Mouse (Mus musculus): Measurements from ENCODE around the gene Asic1. TPM values are rescaled to one million over a fixed set of nuclear protein-coding genes. Genes with fewer than 3 reads are reported as not detected.
A peak's percentile ranks its signal among the peaks of the same experiment; 100 is the strongest.
"Not testable (repeated sequence)": the region's sequence is repeated elsewhere in the genome, so short reads cannot be mapped to it uniquely, and the experiment has no call there.

The Asic1 gene
- total RNA-seq, 2 experiments from 2014 or later = not detected

DNA sequence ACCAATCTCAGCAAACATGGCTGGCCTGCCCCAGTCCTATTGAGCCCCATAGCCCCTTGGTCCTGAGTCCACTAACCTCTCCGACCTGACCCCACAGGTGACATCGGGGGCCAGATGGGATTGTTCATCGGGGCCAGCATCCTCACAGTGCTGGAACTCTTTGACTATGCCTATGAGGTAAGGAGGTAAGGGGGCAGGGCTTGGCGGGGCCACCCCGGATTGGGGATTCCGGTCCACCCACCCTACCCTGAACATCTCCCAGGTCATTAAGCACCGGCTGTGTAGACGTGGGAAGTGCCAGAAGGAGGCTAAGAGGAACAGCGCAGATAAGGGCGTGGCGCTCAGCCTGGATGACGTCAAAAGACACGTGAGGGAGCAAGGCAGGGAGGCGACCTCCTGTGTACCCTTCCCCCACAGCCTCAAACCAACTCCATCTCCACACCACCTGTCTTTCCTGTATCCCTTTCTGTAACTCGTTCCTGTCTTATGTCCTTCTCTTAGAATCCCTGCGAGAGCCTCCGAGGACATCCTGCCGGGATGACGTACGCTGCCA, 28.4 kb downstream of the Asic1 start:
- no peak for ATAC-seq (replicated peaks; ENCODE audit: low FRiP score, poor library complexity, severe bottlenecking)

- no peak for ATAC-seq (replicated peaks; ENCODE audit: low FRiP score, poor library complexity, severe bottlenecking)
Observed at GRCm38 (mm10) chr15:99699715-99700114, 29.5 kb downstream of the Asic1 start.

DNA sequence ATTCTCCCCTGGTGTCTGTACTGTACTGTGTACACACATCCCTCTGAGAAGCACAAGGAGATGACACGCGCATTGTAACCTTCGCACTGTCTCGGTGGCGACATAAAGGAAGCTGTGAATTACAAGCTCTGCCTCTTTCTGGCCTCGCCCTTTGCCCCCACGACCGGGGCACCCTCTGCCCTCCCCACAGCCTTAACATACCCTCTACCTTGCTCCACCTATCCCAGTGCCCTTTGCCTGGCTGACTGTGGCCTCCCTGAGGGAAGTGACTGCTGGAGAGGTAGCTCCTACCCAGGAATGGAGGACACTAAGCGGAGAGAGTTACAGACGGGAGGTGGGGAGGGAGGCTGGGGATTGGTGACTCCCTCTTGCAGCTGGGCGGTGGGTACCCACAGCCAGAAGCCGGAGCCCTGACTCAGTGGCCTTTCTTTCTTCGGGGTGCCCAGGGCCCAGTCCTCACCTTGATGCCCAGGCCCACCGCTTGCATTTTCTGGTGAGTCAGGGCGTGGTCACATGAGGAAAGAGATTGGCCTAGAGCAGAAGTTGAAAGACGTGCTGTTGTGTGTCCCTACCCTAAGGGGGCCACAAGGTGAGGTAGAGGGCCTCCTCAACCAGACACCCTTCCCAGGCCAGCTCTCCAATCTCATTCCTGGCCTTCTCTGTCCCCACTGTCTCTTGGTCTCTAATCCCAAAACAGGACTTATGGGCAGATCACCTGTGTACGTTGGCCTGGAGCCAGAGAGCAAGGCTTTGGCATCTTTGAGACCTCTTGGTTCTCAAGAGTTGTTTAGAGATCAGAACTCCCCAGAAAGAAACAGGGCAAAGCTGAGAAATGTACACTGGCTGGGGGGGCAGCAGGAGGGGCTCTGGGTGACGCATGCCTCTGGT, 30.3 kb downstream of the Asic1 start:
- no peak for ATAC-seq (replicated peaks; ENCODE audit: low FRiP score, poor library complexity, severe bottlenecking)

- ATAC-seq (replicated peaks; ENCODE audit: low FRiP score, poor library complexity, severe bottlenecking) = not testable (repeated sequence)
Observed at GRCm38 (mm10) chr15:99701640-99701998, 31.5 kb downstream of the Asic1 start.

- peak; percentile 94 for ATAC-seq (replicated peaks; ENCODE audit: low FRiP score, poor library complexity, severe bottlenecking)
Observed at GRCm38 (mm10) chr15:99701999-99702900, 32.1 kb downstream of the Asic1 start, which contains the start of gene Smarcd1. Gene Smarcd1 (plus strand): TSS chr15:99702129.

GRCm38 (mm10) chr15:99703104-99703503, 32.9 kb downstream of the Asic1 start:
- ATAC-seq (replicated peaks; ENCODE audit: low FRiP score, poor library complexity, severe bottlenecking) = no peak

DNA sequence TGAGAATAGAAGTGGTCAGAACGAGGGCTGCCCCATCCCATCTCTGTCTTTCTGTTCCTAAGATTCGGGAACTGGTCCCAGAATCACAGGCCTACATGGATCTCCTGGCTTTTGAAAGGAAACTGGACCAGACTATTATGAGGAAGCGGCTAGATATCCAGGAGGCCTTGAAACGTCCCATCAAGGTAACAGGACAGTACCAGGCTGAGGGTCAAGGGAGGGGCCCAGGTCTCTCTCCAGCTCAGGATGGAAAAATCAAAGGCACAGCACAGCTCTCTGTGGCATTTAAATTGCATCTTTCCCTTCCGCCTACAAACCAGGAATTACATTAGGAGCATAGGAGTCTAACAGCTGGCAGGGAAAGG, 33.5 kb downstream of the Asic1 start:
- no peak for ATAC-seq (replicated peaks; ENCODE audit: low FRiP score, poor library complexity, severe bottlenecking)

DNA sequence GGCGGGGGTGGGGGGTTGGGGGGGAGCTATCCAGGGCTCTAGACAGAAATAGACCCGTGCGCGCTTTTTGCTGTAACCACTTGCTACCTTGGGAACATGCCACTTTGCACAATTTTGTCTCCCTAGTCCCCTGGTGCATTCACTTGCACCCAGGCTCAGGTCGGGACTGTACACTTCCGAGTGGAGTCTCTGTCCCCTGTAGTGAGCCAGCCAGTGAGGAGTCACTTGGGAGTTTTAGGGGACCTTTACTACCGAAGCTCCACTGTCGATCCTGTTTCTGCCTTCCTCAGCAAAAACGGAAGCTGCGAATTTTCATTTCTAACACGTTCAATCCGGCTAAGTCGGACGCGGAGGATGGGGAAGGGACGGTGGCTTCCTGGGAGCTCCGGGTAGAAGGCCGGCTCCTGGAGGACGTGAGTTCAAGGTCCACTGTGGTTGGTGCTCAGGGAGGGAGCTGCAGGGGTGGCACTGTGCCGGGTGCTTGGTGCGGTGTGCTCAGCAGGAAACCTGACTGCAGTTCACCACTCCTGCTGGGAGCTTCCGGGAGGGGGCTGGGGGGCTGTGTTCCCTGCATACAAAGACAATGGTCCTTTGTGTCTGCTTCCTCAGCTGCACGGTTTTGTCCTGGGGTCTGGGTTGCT, 34.0 kb downstream of the Asic1 start:
- no peak for ATAC-seq (replicated peaks; ENCODE audit: low FRiP score, poor library complexity, severe bottlenecking)

GRCm38 (mm10) chr15:99704881-99705280, 34.7 kb downstream of the Asic1 start:
- no peak for ATAC-seq (replicated peaks; ENCODE audit: low FRiP score, poor library complexity, severe bottlenecking)

GRCm38 (mm10) chr15:99705440-99706048, 35.4 kb downstream of the Asic1 start, which contains the start of gene Gm17349:
Gene Gm17349 (minus strand): TSS chr15:99705490.
- no peak for ATAC-seq (replicated peaks; ENCODE audit: low FRiP score, poor library complexity, severe bottlenecking)

DNA sequence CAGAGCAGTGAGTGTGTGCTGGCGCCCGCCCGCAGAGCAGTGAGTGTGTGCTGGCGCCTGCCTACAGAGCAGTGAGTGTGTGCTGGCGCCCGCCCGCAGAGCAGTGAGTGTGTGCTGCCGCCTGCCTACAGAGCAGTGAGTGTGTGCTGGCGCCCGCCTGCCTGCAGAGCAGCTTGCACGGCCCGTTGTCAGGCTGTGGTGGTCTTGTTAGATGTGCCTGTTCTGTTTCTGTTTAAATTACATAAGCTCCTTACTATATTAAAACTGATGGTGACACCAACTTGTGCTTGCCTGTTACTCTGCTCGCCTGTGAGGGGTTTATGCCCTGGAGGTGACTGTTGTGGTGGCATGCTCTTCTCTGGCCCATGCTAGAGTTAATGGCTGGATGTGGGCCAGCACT, 38.0 kb downstream of the Asic1 start:
- no peak for ATAC-seq (replicated peaks; ENCODE audit: low FRiP score, poor library complexity, severe bottlenecking)

DNA sequence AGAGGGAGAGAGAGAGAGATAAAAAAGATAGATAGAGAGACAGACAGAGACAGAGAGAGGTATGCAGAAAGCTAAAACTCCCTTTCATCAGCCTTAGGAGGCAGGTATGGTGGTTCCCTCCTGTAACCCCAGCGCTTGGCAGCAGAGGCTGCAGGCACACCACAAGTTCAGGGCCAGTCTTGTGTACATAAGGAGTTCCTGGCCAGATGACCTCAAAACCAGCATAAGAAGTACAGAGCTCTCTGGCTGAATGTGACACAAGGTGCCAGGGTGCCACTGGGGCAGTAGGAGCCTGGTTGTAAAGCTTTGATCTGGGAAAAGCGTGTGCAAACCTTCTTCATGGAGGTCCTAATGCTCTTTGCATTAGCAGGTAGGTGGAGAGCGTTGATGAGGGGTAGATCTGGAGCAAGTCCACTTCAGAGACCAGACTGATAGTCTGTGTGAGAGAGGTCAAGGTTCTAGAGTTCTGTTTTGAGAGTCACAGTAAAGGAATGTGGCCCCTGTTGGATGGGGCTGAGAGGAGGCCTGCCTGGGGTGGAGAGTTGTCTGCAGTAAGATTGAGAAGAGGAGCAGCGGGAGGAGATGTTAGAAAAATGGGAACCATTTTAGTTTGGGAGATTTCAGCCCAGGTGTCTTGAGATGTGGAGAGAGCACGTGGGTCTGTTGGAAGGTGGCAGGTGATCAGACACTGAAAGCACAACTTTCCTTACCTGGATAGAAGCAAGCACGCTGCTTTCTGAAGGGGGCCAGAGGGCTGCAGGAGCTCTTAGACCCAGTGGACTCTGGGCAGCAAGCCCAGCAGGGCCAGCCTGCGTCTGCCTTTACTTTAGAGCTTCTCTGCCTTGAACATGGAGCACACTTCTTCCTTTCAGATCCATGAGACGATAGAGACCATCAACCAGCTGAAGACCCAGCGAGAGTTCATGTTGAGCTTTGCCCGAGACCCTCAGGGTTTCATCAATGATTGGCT, 40.3 kb downstream of the Asic1 start:
- ATAC-seq (replicated peaks; ENCODE audit: low FRiP score, poor library complexity, severe bottlenecking) = no peak

- no peak for ATAC-seq (replicated peaks; ENCODE audit: low FRiP score, poor library complexity, severe bottlenecking)
Observed at GRCm38 (mm10) chr15:99711491-99711890, 41.3 kb downstream of the Asic1 start.

- no peak for ATAC-seq (replicated peaks; ENCODE audit: low FRiP score, poor library complexity, severe bottlenecking)
Observed at GRCm38 (mm10) chr15:99712666-99713559, 42.7 kb downstream of the Asic1 start.

DNA sequence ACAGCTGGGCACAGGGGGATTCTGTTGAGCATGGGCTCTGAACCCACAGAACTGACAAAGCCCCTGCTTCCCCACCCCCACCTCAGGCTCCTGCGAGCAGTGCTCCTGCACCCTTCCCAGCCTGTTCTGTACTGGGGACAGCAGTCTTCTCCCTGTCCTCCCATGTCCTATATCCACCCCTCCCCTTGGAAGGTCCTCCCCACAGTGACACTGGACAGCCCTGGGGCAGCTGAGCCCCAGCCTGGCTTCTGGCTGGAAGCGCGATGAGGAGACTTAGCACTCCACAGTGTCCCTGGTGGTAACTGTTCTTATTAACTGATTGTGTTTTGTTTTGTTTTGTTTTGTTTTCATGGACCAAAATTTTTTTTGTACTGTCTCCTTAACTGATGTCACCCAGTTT, 43.4 kb downstream of the Asic1 start:
- ATAC-seq (replicated peaks; ENCODE audit: low FRiP score, poor library complexity, severe bottlenecking) = no peak

DNA sequence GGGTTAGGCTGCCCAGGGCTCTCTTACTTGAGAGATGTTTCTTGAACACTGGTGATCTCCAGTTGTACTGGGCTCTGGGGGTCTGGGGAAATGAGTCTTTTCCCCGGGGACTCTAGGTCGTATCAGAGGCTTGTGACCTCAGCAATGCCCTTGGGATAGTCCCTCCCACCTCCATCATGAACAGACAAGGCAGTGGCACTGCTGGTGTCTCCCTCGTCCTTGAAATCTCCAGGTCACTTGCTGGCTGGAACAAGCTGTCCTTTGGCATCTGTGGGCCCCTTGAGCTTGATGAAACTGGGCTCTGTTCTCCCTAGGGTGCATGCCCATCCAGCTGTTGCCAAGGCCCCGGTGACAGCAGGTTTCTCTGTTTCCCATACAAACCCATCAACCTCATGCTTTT, 44.0 kb downstream of the Asic1 start:
- ATAC-seq (replicated peaks; ENCODE audit: low FRiP score, poor library complexity, severe bottlenecking) = no peak

DNA sequence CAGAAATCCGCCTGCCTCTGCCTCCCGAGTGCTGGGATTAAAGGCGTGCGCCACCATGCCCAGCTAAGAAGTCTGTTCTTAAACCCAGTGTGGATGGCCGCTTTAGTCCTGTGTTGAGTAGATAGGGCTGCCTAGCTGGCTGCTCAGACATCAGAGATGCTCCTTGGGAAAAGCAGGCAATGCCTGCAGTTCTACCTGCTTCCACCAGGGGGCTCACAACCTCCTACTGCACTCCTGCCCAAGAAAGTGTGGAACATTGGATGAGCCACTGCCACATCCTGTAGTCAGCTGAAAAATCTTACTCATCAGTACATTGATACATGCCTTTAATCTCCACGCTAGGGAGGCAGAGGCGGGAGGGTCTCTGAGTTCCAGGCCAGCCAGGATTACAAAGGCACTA, 44.7 kb downstream of the Asic1 start:
- peak; percentile 74 for ATAC-seq (replicated peaks; ENCODE audit: low FRiP score, poor library complexity, severe bottlenecking)

Data from erythroid progenitor cell, adult 5-6 weeks (primary cell).